Mouse (Mus musculus): ENCODE results near the gene Rex1bd. TPM values are rescaled to one million over a fixed set of nuclear protein-coding genes. Genes with fewer than 3 reads are reported as not detected.
A peak's percentile ranks its signal among the peaks of the same experiment; 100 is the strongest.

The Rex1bd gene
- polyA plus RNA-seq, 1 experiment from 2014 or later, result 192 TPM

- Histone ChIP-seq H3K9ac (ENCODE audit: low read depth, low read length) (no peak overlapping the region), H3K4me3 (ENCODE audit: low read length) (no peak overlapping the region), H3K4me1 (ENCODE audit: control insufficient read depth, insufficient read depth, low read depth, low read length) (peaks cover 29% of the 10 kb centered on the region), H3K9me3 (ENCODE audit: control insufficient read depth, low read length) (no peaks in the 10 kb centered on the region), H3K27me3 (replicated peaks; ENCODE audit: control insufficient read depth, insufficient read depth, low read length) (peaks cover 83% of the 10 kb centered on the region), H3K4me2 (ENCODE audit: low read length) (no peak overlapping the region), H3K27ac (ENCODE audit: low read depth, low read length) (no peak overlapping the region), H3K36me3 (ENCODE audit: control insufficient read depth, insufficient read depth, low read length) (no peaks in the 10 kb centered on the region)
- WGBS, result 7% methylated on average over 12 of the region's 12 CpGs
- ATAC-seq, result no peak
These were observed 10.8 kb downstream of the Rex1bd start for GRCm38 (mm10) chr8:70495771-70496062.

- 3% methylated on average over 19 of the region's 21 CpGs for WGBS
- H3K9me3 ChIP-seq (ENCODE audit: control insufficient read depth, low read length), result no peaks in the 10 kb centered on the region
- H3K9ac ChIP-seq (ENCODE audit: low read depth, low read length), result no peak overlapping the region
- peaks cover 83% of the 10 kb centered on the region for H3K27me3 ChIP-seq (replicated peaks; ENCODE audit: control insufficient read depth, insufficient read depth, low read length)
- H3K36me3 ChIP-seq (ENCODE audit: control insufficient read depth, insufficient read depth, low read length), result no peaks in the 10 kb centered on the region
- no peak overlapping the region for H3K4me2 ChIP-seq (ENCODE audit: low read length)
- H3K4me3 ChIP-seq (ENCODE audit: low read length), result no peak overlapping the region
- no peak overlapping the region for H3K27ac ChIP-seq (ENCODE audit: low read depth, low read length)
- ATAC-seq, result peak; percentile 38
- H3K4me1 ChIP-seq (ENCODE audit: control insufficient read depth, insufficient read depth, low read depth, low read length), result peaks cover 29% of the 10 kb centered on the region
These were observed 11.4 kb downstream of the Rex1bd start for GRCm38 (mm10) chr8:70495001-70495770.

- H3K4me3 ChIP-seq (ENCODE audit: low read length), result peak overlapping the region; percentile 13
- WGBS, result 2% methylated on average over 28 of the region's 28 CpGs
- H3K27ac ChIP-seq (ENCODE audit: low read depth, low read length), result no peak overlapping the region
- H3K4me2 ChIP-seq (ENCODE audit: low read length), result peak overlapping the region; percentile 55
- peaks cover 30% of the 10 kb centered on the region for H3K4me1 ChIP-seq (ENCODE audit: control insufficient read depth, insufficient read depth, low read depth, low read length)
- H3K36me3 ChIP-seq (ENCODE audit: control insufficient read depth, insufficient read depth, low read length), result no peaks in the 10 kb centered on the region
- no peak for ATAC-seq
- H3K9me3 ChIP-seq (ENCODE audit: control insufficient read depth, low read length), result no peaks in the 10 kb centered on the region
- peaks cover 82% of the 10 kb centered on the region for H3K27me3 ChIP-seq (replicated peaks; ENCODE audit: control insufficient read depth, insufficient read depth, low read length)
- H3K9ac ChIP-seq (ENCODE audit: low read depth, low read length), result 0 out of 2 replicates have a peak overlapping the region, but pooled peaks have one; percentile 14
These were observed 12.1 kb downstream of the Rex1bd start for GRCm38 (mm10) chr8:70494416-70494945.

GRCm38 (mm10) chr8:70493692-70494415, 12.7 kb downstream of the Rex1bd start:
- Histone ChIP-seq H3K27me3 (replicated peaks; ENCODE audit: control insufficient read depth, insufficient read depth, low read length) (peaks cover 82% of the 10 kb centered on the region), H3K9me3 (ENCODE audit: control insufficient read depth, low read length) (no peaks in the 10 kb centered on the region), H3K4me2 (ENCODE audit: low read length) (peak overlapping the region; percentile 55), H3K4me3 (ENCODE audit: low read length) (peak overlapping the region; percentile 31), H3K9ac (ENCODE audit: low read depth, low read length) (peak overlapping the region; percentile 33), H3K27ac (ENCODE audit: low read depth, low read length) (no peak overlapping the region), H3K4me1 (ENCODE audit: control insufficient read depth, insufficient read depth, low read depth, low read length) (peaks cover 33% of the 10 kb centered on the region), H3K36me3 (ENCODE audit: control insufficient read depth, insufficient read depth, low read length) (no peaks in the 10 kb centered on the region)
- 2% methylated on average over 42 of the region's 47 CpGs for WGBS
- ATAC-seq, result no peak

- Histone ChIP-seq H3K27me3 (replicated peaks; ENCODE audit: control insufficient read depth, insufficient read depth, low read length) (peaks cover 80% of the 10 kb centered on the region), H3K4me3 (ENCODE audit: low read length) (peak within 1 kb of the TSS; percentile 31), H3K27ac (ENCODE audit: low read depth, low read length) (no peak within 1 kb of the TSS), H3K9ac (ENCODE audit: low read depth, low read length) (peak within 1 kb of the TSS; percentile 33), H3K9me3 (ENCODE audit: control insufficient read depth, low read length) (no peaks in the 10 kb centered on the region), H3K4me1 (ENCODE audit: control insufficient read depth, insufficient read depth, low read depth, low read length) (peaks cover 41% of the 10 kb centered on the region), H3K36me3 (ENCODE audit: control insufficient read depth, insufficient read depth, low read length) (no peaks in the 10 kb centered on the region), H3K4me2 (ENCODE audit: low read length) (peak within 1 kb of the TSS; percentile 55)
- WGBS, result under 1% methylated on average over 55 of the region's 93 CpGs
- no peak for ATAC-seq
These were observed 13.6 kb downstream of the Rex1bd start, which contains the start of gene Crlf1 for GRCm38 (mm10) chr8:70492664-70493640. TSS of gene Crlf1 (plus strand) at chr8:70493158.

- no peak overlapping the region for H3K27ac ChIP-seq (ENCODE audit: low read depth, low read length)
- no peak for ATAC-seq
- 2% methylated on average over 20 of the region's 20 CpGs for WGBS
- H3K4me3 ChIP-seq (ENCODE audit: low read length), result no peak overlapping the region
- H3K9ac ChIP-seq (ENCODE audit: low read depth, low read length), result no peak overlapping the region
- no peaks in the 10 kb centered on the region for H3K9me3 ChIP-seq (ENCODE audit: control insufficient read depth, low read length)
- peaks cover 50% of the 10 kb centered on the region for H3K4me1 ChIP-seq (ENCODE audit: control insufficient read depth, insufficient read depth, low read depth, low read length)
- H3K36me3 ChIP-seq (ENCODE audit: control insufficient read depth, insufficient read depth, low read length), result no peaks in the 10 kb centered on the region
- no peak overlapping the region for H3K4me2 ChIP-seq (ENCODE audit: low read length)
- peaks cover 67% of the 10 kb centered on the region for H3K27me3 ChIP-seq (replicated peaks; ENCODE audit: control insufficient read depth, insufficient read depth, low read length)
These were observed 15.6 kb downstream of the Rex1bd start for GRCm38 (mm10) chr8:70490880-70491495.

GRCm38 (mm10) chr8:70490061-70490879, 16.3 kb downstream of the Rex1bd start:
- Histone ChIP-seq H3K4me3 (ENCODE audit: low read length) (no peak overlapping the region), H3K9me3 (ENCODE audit: control insufficient read depth, low read length) (no peaks in the 10 kb centered on the region)
- ATAC-seq, result no peak

GRCm38 (mm10) chr8:70489576-70489975, 17.0 kb downstream of the Rex1bd start:
- under 1% methylated on average over 27 of the region's 41 CpGs for WGBS
- 0 out of 2 replicates have a peak overlapping the region, but pooled peaks have one; percentile 13 for H3K4me3 ChIP-seq (ENCODE audit: low read length)

More at GRCm38 (mm10) chr8:70490061-70490879, 16.3 kb downstream of the Rex1bd start:
- 6% methylated on average over 10 of the region's 10 CpGs for whole genome bisulfite sequencing
- Histone ChIP-seq H3K9ac (ENCODE audit: low read depth, low read length) (no peak overlapping the region), H3K4me1 (ENCODE audit: control insufficient read depth, insufficient read depth, low read depth, low read length) (peaks cover 48% of the 10 kb centered on the region), H3K36me3 (ENCODE audit: control insufficient read depth, insufficient read depth, low read length) (no peaks in the 10 kb centered on the region), H3K27me3 (replicated peaks; ENCODE audit: control insufficient read depth, insufficient read depth, low read length) (peaks cover 60% of the 10 kb centered on the region), H3K27ac (ENCODE audit: low read depth, low read length) (no peak overlapping the region), H3K4me2 (ENCODE audit: low read length) (no peak overlapping the region)

More at GRCm38 (mm10) chr8:70489576-70489975, 17.0 kb downstream of the Rex1bd start:
- Histone ChIP-seq H3K27me3 (replicated peaks; ENCODE audit: control insufficient read depth, insufficient read depth, low read length) (peaks cover 58% of the 10 kb centered on the region), H3K9ac (ENCODE audit: low read depth, low read length) (peak overlapping the region; percentile 36; the same call in 1 of the 2 replicates), H3K4me1 (ENCODE audit: control insufficient read depth, insufficient read depth, low read depth, low read length) (peaks cover 43% of the 10 kb centered on the region), H3K9me3 (ENCODE audit: control insufficient read depth, low read length) (no peaks in the 10 kb centered on the region), H3K36me3 (ENCODE audit: control insufficient read depth, insufficient read depth, low read length) (no peaks in the 10 kb centered on the region), H3K4me2 (ENCODE audit: low read length) (no peak overlapping the region; the same call in 1 of the 2 replicates), H3K27ac (ENCODE audit: low read depth, low read length) (no peak overlapping the region)
- ATAC-seq, result no peak
